Mouse (Mus musculus) cerebellum, postnatal 25 days (tissue): ENCODE measurements at regions not wholly inside any gene's neighbourhood (a gene's known extent, or its start where the extent isn't known, plus 50 kb on each side); places are given as distances from the start of the nearest gene placed in this dataset.
A peak's percentile ranks its signal among the peaks of the same experiment; 100 is the strongest.

ENCODE experiments used
- DNase-seq, 2 experiments: peaks; one replicate each; pipeline ENCODE4 v3.0.0; 2021; ENCODE audit warnings: mixed read lengths in 2 of 2

GRCm38 (mm10) chr8:91747174-91747859, 54.5 kb downstream of the Irx3 start:
- DNase-seq, result no peak

GRCm38 (mm10) chr8:91724646-91725045, 77.2 kb downstream of the Irx3 start:
- DNase-seq, result peak in 1 of 2 experiments; percentile 17
